Mouse (Mus musculus): Measurements from ENCODE around the gene Srrt.

- TF ChIP-seq CTCF (IDR thresholded peaks at IDR 0.05; ENCODE audit: borderline replicate concordance, extremely low read depth, insufficient read depth, insufficient read length): no peak
- TF ChIP-seq POLR2A (IDR thresholded peaks at IDR 0.05; ENCODE audit: borderline replicate concordance, extremely low read depth, insufficient read depth, insufficient read length, poor library complexity, severe bottlenecking): no peak
Observed at GRCm38 (mm10) chr5:137304165-137304564, 3.3 kb downstream of the Srrt start.

Data from brain, embryonic 14.5 days (tissue).